Mouse (Mus musculus) heart, postnatal 14 days (tissue): ENCODE data around the gene Herc1. TPM values are rescaled to one million over a fixed set of nuclear protein-coding genes. Genes with fewer than 3 reads are reported as not detected.
"Not testable (repeated sequence)": the region's sequence is repeated elsewhere in the genome, so short reads cannot be mapped to it uniquely, and the experiment has no call there.

Experiments used
- DNase-seq, 2 experiments: peaks; one replicate each; pipeline ENCODE4 v3.0.0; 2021 to 2022
- intact Hi-C: fragments of 180-260 bp; cut with DNase I; formaldehyde crosslinking; loops from one replicate; pipeline ENCODE4 v1.15.1; 2025
- total RNA-seq, 2 experiments: library from RNA; stranded (reverse); gene quantifications; 2 replicates each; pipeline ENCODE4 v1.2.3; 2021

Herc1 gene
- total RNA-seq, 2 experiments from 2014 or later, result 44.1 to 48.3 TPM

GRCm38 (mm10) chr9:66340394-66341094, 9.7 kb upstream of the Herc1 start:
- intact Hi-C loops, result no loop called here

DNA sequence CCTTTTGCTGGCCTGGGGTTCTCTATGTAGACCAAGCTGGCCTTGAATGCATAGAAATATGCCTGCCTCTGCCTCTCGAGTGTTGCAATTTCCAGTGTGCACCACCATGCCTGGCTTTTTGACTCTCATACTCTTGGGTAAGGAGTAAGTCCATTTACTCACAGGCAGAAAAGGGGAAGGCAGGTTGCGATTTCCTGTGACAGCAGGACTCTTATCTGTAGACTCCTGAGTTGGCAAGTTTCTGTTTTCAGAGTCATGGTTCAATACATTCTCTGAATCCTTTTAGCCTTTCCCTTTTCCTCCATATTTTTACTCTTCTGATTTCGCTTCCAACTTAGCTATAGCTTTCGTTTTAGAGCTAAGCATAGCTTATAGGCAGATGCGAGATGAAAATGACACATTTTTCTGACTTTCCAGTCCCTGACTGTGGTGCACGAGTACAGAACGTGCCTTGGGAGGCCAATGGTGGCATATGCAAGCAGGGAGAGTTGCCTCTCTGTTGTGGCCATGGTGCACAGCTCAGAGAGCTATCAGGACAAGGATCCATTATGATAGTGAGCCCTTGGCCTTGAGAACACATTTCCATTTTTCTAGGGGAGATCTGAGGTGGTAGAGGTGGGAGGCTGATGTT, 2.7 kb upstream of the Herc1 start:
- no peak for DNase-seq
- intact Hi-C loops, result no loop called here

More at GRCm38 (mm10) chr9:66340394-66341094, 9.7 kb upstream of the Herc1 start:
- no peak for DNase-seq

- DNase-seq, result no peak
- intact Hi-C loops, result no loop called here
These were observed 948 bp upstream of the Herc1 start for GRCm38 (mm10) chr9:66349144-66349859.

DNA sequence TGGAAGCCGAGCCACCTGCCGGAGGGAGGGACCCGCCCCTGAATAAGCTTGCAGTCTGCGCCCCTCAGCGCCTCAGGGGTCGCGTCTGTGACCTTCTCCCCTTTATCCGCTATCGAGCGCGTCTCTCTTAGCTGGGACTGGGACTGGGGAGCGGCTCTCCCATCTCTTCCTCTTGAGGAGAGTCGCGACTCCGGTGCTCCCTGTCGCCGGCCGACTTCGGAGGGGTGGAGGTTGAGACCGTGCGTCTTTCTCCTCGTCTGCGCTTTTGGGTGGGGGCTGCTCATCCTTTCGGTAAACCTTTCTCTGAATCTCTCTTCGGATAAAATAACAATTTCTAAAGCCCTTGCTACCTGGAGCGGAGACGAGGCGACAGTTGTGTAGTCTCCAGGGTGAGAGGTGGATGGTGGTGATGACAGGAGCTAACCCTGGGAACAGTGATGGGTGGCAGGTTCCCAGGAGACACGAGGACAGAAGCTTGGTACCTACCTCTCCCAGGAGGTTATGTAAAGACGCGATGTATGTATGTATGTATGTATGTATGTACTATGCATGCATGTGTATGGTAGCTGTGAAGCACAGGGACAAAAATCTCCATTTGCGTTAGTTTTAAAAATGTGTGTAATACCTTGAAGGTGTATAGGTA, 659 bp downstream of the Herc1 start:
- intact Hi-C loops, result loop anchor here (5.0 kb wide), 2 partner anchors 74 to 139 kb away; no protein-coding TSS in a partner anchor
- no peak for DNase-seq

DNA sequence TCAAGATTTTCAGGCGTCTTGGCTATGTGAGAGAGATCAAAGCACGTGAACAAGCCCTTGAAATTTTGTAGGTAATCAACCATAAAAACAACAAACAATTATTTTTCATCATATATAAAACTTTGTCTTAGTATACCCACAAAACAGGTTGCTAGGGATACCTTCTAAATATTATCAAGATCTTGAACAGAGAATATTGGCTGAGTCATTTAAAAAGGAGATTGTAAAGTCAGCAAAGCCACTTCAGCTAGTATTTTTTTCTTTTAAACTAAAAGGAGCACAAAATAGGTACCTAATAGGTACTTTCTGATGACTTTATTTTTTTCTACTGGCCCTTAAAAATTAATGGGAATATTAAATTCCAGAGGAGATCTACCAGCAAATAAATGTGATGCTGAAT, 2.5 kb downstream of the Herc1 start:
- intact Hi-C loops, result loop anchor here (1.0 to 5.0 kb wide), 3 partner anchors 75 to 194 kb away; partner anchors contain the start of gene Dapk2
- no peak for DNase-seq

GRCm38 (mm10) chr9:66359135-66359534, 8.9 kb downstream of the Herc1 start:
- intact Hi-C loops, result no loop called here
- DNase-seq, result no peak

DNA sequence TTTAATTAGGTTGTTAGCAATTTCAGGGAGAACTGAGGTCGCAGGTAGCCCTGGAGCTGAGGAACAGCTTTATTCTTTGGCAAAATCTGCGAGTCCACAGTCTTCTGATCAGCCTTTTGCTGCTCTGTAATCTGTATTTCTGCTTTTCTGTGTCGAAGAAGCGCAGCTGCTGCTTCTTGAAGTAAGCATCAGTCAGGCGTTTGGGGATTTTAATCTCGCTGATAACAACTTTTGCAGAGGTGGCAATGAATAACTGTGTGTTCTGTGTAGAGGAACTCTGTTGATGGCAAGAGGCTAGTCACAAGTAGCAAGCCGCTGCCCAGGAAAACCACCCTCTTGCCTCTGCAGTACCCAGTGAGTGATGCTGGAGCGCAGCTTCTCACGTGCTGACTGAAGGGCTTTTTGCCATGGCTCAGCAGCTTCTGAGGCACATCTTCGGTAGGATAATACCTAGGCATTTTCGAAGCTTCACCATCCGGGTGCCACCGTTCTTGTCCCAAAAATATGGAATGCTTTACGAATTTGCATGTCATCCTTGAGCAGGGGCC, 10.0 kb downstream of the Herc1 start:
- DNase-seq, result peak in 1 of 2 experiments; percentile 5
- intact Hi-C loops, result no loop called here

GRCm38 (mm10) chr9:66368890-66369433, 18.7 kb downstream of the Herc1 start:
- no peak for DNase-seq
- intact Hi-C loops, result no loop called here

DNA sequence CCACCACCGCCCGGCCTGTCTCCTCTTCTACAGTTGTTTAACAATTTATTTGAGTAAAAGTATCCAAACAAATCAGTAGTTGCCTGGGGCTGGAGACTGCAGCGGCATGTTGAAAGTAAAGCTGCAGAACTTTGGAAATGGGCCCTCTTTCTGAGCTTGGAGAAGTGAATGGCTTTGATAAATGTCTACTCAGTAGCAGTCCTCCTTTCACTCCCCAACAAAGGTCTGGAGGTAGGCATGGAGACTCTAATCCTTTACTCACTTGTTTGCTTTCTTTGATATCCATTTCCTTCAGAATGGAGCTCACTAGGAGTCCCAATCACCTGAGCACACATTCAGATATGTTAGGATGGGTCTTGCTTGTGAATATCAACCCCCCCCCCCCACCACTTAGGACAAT, 20.1 kb downstream of the Herc1 start:
- intact Hi-C loops, result no loop called here
- no peak for DNase-seq

DNA sequence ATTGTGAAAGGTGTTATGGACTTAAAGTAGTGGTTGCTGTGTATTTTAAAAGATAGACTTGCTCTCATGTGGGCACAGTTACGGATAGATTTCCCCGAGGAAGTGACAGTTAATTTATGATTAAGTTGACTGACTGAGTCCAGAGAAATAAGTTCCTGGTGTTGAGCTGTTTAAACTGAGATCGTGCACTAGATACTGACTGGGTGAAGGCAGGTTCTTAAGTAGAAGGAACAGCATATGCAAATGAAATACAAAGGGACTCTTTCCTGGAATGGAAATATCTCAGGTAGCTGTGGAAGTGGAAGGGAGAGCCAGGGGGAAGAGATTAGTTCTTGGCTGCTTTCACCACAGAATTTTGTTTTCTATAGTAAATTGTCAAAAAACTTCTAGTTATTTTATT, 20.6 kb downstream of the Herc1 start:
- intact Hi-C loops, result no loop called here
- DNase-seq, result no peak

DNA sequence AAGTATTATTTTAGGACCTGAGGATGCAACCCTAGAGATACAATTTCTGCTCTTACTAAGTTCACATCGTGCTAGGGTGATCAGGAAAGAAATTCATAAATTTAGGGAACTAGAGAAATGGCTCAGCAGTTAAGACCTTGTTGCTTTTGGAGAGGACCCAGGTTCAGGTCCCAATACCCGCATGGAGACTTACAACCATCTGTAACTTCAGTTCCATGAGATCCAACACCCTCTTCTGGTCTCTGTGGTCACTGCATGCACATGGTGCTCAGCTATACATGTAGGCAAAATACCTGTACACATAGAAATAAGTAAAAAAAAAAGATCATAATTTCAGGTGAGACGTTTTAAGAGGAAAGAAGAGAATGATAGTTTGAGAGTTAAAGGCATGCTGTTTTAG, 23.2 kb downstream of the Herc1 start:
- intact Hi-C loops, result loop anchor here (2.0 kb wide), 1 partner anchor 95 kb away; no protein-coding TSS in a partner anchor
- DNase-seq, result no peak

DNA sequence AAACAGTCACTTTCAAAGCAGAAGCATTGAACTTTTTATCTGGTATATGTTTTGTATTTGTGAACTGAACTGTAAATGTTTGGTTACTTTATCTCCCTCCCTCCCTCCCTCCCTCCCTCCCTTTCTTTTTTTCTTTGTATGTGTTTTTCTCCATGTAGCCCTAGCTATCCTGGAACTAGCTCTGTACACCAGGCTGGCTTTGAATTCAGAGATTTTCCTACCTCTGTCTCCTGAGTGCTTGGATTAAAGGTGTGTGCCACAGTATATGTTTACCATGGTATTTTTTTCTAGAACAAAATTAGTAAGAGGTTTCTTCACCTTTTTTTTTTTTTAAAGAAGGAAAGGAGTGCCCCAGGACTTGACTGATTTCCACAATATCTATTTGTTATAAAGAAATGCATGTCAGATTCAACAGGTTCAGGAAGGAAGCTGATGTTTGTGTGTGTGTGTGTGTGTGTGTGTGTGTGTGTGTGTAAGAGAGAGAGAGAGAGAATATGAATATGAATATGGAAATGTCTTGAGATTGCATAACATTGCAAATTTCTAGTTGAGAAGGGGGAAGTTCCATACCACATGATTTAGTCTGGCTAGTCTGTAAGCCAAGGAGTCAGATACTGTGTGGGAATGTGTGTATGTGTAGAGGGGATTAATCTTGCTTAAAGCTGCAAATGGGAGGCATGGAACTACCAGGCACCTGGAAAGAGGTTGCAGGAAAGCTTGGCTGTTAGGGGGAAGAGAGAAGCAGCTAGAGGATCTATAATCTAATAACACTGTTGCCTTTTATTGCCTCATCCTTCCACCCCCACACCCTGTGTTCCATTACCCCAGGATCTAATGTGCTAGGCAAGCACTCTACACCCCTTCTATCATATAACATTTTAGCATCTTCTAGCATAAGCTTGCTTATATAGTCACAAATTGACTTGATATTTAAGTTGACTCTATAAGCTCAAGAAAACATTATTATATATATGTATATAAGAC, 24.5 kb downstream of the Herc1 start:
- DNase-seq, result no peak

GRCm38 (mm10) chr9:66383417-66383816, 33.2 kb downstream of the Herc1 start:
- intact Hi-C loops, result no loop called here
- no peak for DNase-seq

More for the DNA sequence above, 24.5 kb downstream of the Herc1 start:
- intact Hi-C loops, result no loop called here

- DNase-seq, result not testable (repeated sequence)
- intact Hi-C loops, result loop anchor here (5.0 kb wide), 1 partner anchor 243 kb away; no protein-coding TSS in a partner anchor
These were observed 40.1 kb downstream of the Herc1 start for GRCm38 (mm10) chr9:66390338-66390737.

DNA sequence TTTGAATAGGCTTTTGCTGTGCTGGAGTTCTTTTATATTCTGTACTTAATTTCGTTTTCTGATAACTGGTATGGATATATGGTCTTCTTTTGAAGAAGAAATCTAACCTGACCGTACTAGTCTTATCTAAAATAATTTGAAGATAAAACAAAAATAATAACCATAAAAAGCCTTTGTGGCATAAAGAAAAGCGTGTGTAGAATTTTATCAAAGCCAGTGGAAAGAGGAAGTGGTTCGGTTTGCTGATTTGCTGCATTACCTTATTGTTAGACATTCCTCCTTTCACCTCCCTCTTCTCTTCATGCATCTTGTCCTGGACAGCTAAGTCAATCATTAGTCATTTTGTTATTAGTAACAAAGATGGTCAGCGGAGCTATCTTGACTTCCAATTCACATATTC, 43.1 kb downstream of the Herc1 start:
- intact Hi-C loops, result loop anchor here (5.0 kb wide), 1 partner anchor 246 kb away; no protein-coding TSS in a partner anchor
- DNase-seq, result no peak

- intact Hi-C loops, result no loop called here
- no peak for DNase-seq
These were observed 73.2 kb downstream of the Herc1 start for GRCm38 (mm10) chr9:66423492-66423891.

GRCm38 (mm10) chr9:66440007-66440406, 89.8 kb downstream of the Herc1 start:
- intact Hi-C loops, result loop anchor here (5.0 kb wide), 1 partner anchor 37 kb away; no protein-coding TSS in a partner anchor
- no peak for DNase-seq

DNA sequence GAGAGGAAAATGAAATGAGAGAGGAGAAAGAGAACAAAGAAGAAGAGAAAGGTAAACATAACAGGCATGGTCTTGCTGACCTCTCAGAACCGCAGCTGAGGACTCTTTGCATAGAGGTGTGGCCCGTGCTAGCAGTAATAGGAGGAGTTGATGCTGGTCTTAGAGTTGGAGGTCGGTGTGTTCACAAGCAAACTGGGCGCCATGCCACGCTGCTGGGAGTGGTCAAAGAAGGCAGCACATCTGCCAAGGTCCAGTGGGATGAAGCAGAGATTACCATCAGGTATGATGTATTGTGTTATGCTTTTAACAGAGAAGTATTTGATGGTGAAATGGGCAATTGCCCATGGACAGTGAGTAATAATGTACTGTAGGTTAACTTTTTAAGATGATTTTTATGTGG, 98.0 kb downstream of the Herc1 start:
- peak in 1 of 2 experiments; percentile 2 for DNase-seq
- intact Hi-C loops, result no loop called here

- intact Hi-C loops, result loop anchor here (5.0 kb wide), 2 partner anchors 322 to 362 kb away; no protein-coding TSS in a partner anchor
- peak in 1 of 2 experiments; percentile 33 for DNase-seq
These were observed 114.8 kb downstream of the Herc1 start for GRCm38 (mm10) chr9:66465087-66465486.
